Mouse (Mus musculus) brain, embryonic 14.5 days (tissue): ENCODE results near the gene Cald1.

Experiments
- CTCF ChIP-seq: fragments of 200-500 bp; IDR thresholded peaks from 2 replicates; pipeline ENCODE4 v1.5.1; 2012; ENCODE audit warnings: inconsistent platforms, mild to moderate bottlenecking, moderate library complexity, borderline replicate concordance; ENCODE audit not compliant: insufficient read depth, insufficient read length; ENCODE audit errors: extremely low read depth
- POLR2A ChIP-seq: fragments of 200-500 bp; IDR thresholded peaks from 2 replicates; pipeline ENCODE4 v1.6.1; 2012; ENCODE audit warnings: mild to moderate bottlenecking, inconsistent platforms, borderline replicate concordance; ENCODE audit not compliant: poor library complexity, insufficient read depth, insufficient read length, severe bottlenecking; ENCODE audit errors: extremely low read depth

GRCm38 (mm10) chr6:34565176-34565880, 33.0 kb upstream of the Cald1 start:
- no peak for TF ChIP-seq CTCF
- no peak for TF ChIP-seq POLR2A
